Comparison of ENCODE assay signal across 8 mouse cellular contexts in genomic region chr7:142385742-142386403, GRCm38 (mm10). TPM values are rescaled to one million over a fixed set of nuclear protein-coding genes. Genes with fewer than 3 reads are reported as not detected.
DNase-seq lines count a peak whose midpoint lies in the region; ATAC-seq and TF ChIP-seq lines count a peak whose summit lies in the region.

No protein-coding gene starts in this region.

- intact Hi-C loops in left cerebral cortex, postnatal 14 days (cut with DNase I) = no loop called here

- no peaks in the 10 kb centered on the region for H3K27me3 ChIP-seq in kidney, adult 2 months (replicated peaks; ENCODE audit: control insufficient read depth, insufficient read depth, low read length)
- no peaks in the 10 kb centered on the region for H3K27me3 ChIP-seq in hindbrain, embryonic 11.5 days (ENCODE audit: control insufficient read depth, insufficient read depth, low read length)
- peaks cover 7% of the 10 kb centered on the region for H3K27me3 ChIP-seq in midbrain, embryonic 12.5 days

- peak overlapping the region; percentile 17; the same call in 1 of the 2 replicates for H3K4me2 ChIP-seq in hindbrain, embryonic 11.5 days (replicated peaks; ENCODE audit: low read depth, low read length)
- peak overlapping the region; percentile 71 for H3K4me2 ChIP-seq in midbrain, embryonic 12.5 days (replicated peaks)

- peaks cover 4% of the 10 kb centered on the region; the same call in 1 of the 2 replicates for H3K4me1 ChIP-seq in kidney, adult 2 months (ENCODE audit: control insufficient read depth, insufficient read depth, low read length)
- H3K4me1 ChIP-seq in cortical plate, adult 2 months (ENCODE audit: control insufficient read depth, insufficient read depth, low read length) = peaks cover 6% of the 10 kb centered on the region
- peaks cover 7% of the 10 kb centered on the region for H3K4me1 ChIP-seq in hindbrain, embryonic 11.5 days (replicated peaks; ENCODE audit: control insufficient read depth, insufficient read depth, low read length)
- H3K4me1 ChIP-seq in midbrain, embryonic 12.5 days = peaks cover 13% of the 10 kb centered on the region

- H3K4me3 ChIP-seq in kidney, adult 2 months (ENCODE audit: insufficient read depth, low read depth, low read length) = peak overlapping the region; percentile 95; the same call in 1 of the 2 replicates
- peak overlapping the region; percentile 86 for H3K4me3 ChIP-seq in cortical plate, adult 2 months (ENCODE audit: insufficient read depth, low read length)
- 0 out of 2 replicates have a peak overlapping the region, but pooled peaks have one; percentile 4 for H3K4me3 ChIP-seq in hindbrain, embryonic 11.5 days (ENCODE audit: low read depth, low read length)
- peak overlapping the region; percentile 80; the same call in 1 of the 2 replicates for H3K4me3 ChIP-seq in midbrain, embryonic 12.5 days

- no peak for DNase-seq in kidney, adult 2 months
- DNase-seq in kidney, postnatal 4 days = no peak
- no peak for DNase-seq in hindbrain, embryonic 11.5 days (ENCODE audit: low spot score)
- DNase-seq in thymus, postnatal 14 days = no peak
- no peak for DNase-seq in left cerebral cortex, postnatal 14 days (ENCODE audit: low spot score in 2 of 2)
- DNase-seq in retina, embryonic 14.5 days (ENCODE audit: low spot score) = no peak

- TF ChIP-seq CTCF in kidney, adult 2 months (conservative IDR thresholded peaks at IDR 0.05; ENCODE audit: insufficient read depth, insufficient read length, low read depth, low read length) = no peak
- no peak for TF ChIP-seq CTCF in cortical plate, adult 2 months (IDR thresholded peaks at IDR 0.05; ENCODE audit: extremely low read depth, insufficient read depth, low read length)

- WGBS in kidney, adult 2 months = 66% methylated on average over 3 of the region's 3 CpGs
- WGBS in hindbrain, embryonic 11.5 days = 90% methylated on average over 3 of the region's 3 CpGs
- 95% methylated on average over 3 of the region's 3 CpGs for WGBS in midbrain, embryonic 12.5 days

- no peak for TF ChIP-seq POLR2A in kidney, adult 2 months (IDR thresholded peaks at IDR 0.05; ENCODE audit: low read depth, low read length)
- no peak for TF ChIP-seq POLR2A in cortical plate, adult 2 months (IDR thresholded peaks at IDR 0.05; ENCODE audit: extremely low read depth, insufficient read depth, low read length)

- H3K36me3 ChIP-seq in kidney, adult 2 months (ENCODE audit: control insufficient read depth, insufficient read depth, low read length) = peaks cover 4% of the 10 kb centered on the region; the same call in 1 of the 2 replicates
- H3K36me3 ChIP-seq in hindbrain, embryonic 11.5 days (ENCODE audit: control insufficient read depth, insufficient read depth, low read length) = 0 out of 2 replicates have a peak, but pooled peaks cover 1% of the 10 kb centered on the region
- peaks cover 50% of the 10 kb centered on the region for H3K36me3 ChIP-seq in midbrain, embryonic 12.5 days

- 0 out of 2 replicates have a peak overlapping the region, but pooled peaks have one; percentile 11 for H3K9ac ChIP-seq in hindbrain, embryonic 11.5 days (ENCODE audit: low read depth, low read length)
- H3K9ac ChIP-seq in midbrain, embryonic 12.5 days (replicated peaks) = no peak overlapping the region

- H3K27ac ChIP-seq in kidney, adult 2 months (ENCODE audit: insufficient read depth, low read depth, low read length) = no peak overlapping the region
- H3K27ac ChIP-seq in cortical plate, adult 2 months (ENCODE audit: insufficient read depth, low read length) = no peak overlapping the region
- H3K27ac ChIP-seq in hindbrain, embryonic 11.5 days (ENCODE audit: low read depth, low read length) = no peak overlapping the region
- H3K27ac ChIP-seq in midbrain, embryonic 12.5 days (replicated peaks) = no peak overlapping the region

- H3K9me3 ChIP-seq in hindbrain, embryonic 11.5 days (ENCODE audit: control insufficient read depth, low read length) = no peaks in the 10 kb centered on the region
- no peaks in the 10 kb centered on the region for H3K9me3 ChIP-seq in midbrain, embryonic 12.5 days

- ATAC-seq in hindbrain, embryonic 11.5 days (ENCODE audit: low FRiP score) = no peak
- no peak for ATAC-seq in midbrain, embryonic 12.5 days (ENCODE audit: low FRiP score, low read depth)

RNA-seq across cellular contexts. Expression of gene Ctsd, which starts 2.0 kb away (rescaled TPM):
- 830 and 897 TPM in 2 replicates for polyA plus RNA-seq in kidney, adult 2 months (2012; rRNA removed)
- 421 and 455 TPM in 2 replicates for polyA plus RNA-seq in cortical plate, adult 2 months (2012; rRNA removed)
- 168 and 200 TPM in 2 replicates for polyA plus RNA-seq in hindbrain, embryonic 11.5 days (2014; fragmentation: Nextera tagmentation; extraction: Ambion mirVana)
- 163 and 183 TPM in 2 replicates for polyA plus RNA-seq in midbrain, embryonic 12.5 days (2016; fragmentation: Nextera tagmentation; extraction: Ambion mirVana)
- 100 to 1,000 TPM; 295 to 303 TPM for total RNA-seq in left cerebral cortex, postnatal 14 days (2021)

RNA-seq across cellular contexts. Expression of gene Gm49369, which starts 3.4 kb away (rescaled TPM):
- polyA plus RNA-seq in kidney, adult 2 months (2012; rRNA removed) = 0.36 TPM in 1 of 2 replicates, not detected in the other
- 0.45 and 1.4 TPM in 2 replicates for polyA plus RNA-seq in cortical plate, adult 2 months (2012; rRNA removed)
- not detected in 2 replicates for polyA plus RNA-seq in hindbrain, embryonic 11.5 days (2014; fragmentation: Nextera tagmentation; extraction: Ambion mirVana)
- polyA plus RNA-seq in midbrain, embryonic 12.5 days (2016; fragmentation: Nextera tagmentation; extraction: Ambion mirVana) = 0.56 TPM in 1 of 2 replicates, not detected in the other
- total RNA-seq in left cerebral cortex, postnatal 14 days (2021) = 1 to 10 TPM; 2.1 to 7.1 TPM

RNA-seq across cellular contexts. Expression of gene Ifitm10, which starts 12.3 kb away (rescaled TPM):
- 3.1 and 4.1 TPM in 2 replicates for polyA plus RNA-seq in kidney, adult 2 months (2012; rRNA removed)
- 43.0 and 45.7 TPM in 2 replicates for polyA plus RNA-seq in cortical plate, adult 2 months (2012; rRNA removed)
- 0.39 and 0.47 TPM in 2 replicates for polyA plus RNA-seq in hindbrain, embryonic 11.5 days (2014; fragmentation: Nextera tagmentation; extraction: Ambion mirVana)
- 0.43 and 0.63 TPM in 2 replicates for polyA plus RNA-seq in midbrain, embryonic 12.5 days (2016; fragmentation: Nextera tagmentation; extraction: Ambion mirVana)
- 10 to 100 TPM; 22.3 to 24.9 TPM for total RNA-seq in left cerebral cortex, postnatal 14 days (2021)

RNA-seq across cellular contexts. Expression of gene Syt8, which starts 48.8 kb away (rescaled TPM):
- 1.8 and 3.3 TPM in 2 replicates for polyA plus RNA-seq in kidney, adult 2 months (2012; rRNA removed)
- polyA plus RNA-seq in cortical plate, adult 2 months (2012; rRNA removed) = not detected in 2 replicates
- polyA plus RNA-seq in hindbrain, embryonic 11.5 days (2014; fragmentation: Nextera tagmentation; extraction: Ambion mirVana) = not detected in 2 replicates
- 0.56 TPM in 1 of 2 replicates, not detected in the other for polyA plus RNA-seq in midbrain, embryonic 12.5 days (2016; fragmentation: Nextera tagmentation; extraction: Ambion mirVana)
- total RNA-seq in left cerebral cortex, postnatal 14 days (2021) = under 1 TPM in 1 of 2 experiments, not detected in 1; 0.44 TPM

RNA-seq across cellular contexts. Expression of gene Tnni2, which starts 55.7 kb away (rescaled TPM):
- 0.54 and 103 TPM in 2 replicates for polyA plus RNA-seq in kidney, adult 2 months (2012; rRNA removed)
- polyA plus RNA-seq in cortical plate, adult 2 months (2012; rRNA removed) = 0.86 and 1.4 TPM in 2 replicates
- polyA plus RNA-seq in hindbrain, embryonic 11.5 days (2014; fragmentation: Nextera tagmentation; extraction: Ambion mirVana) = 1.4 and 1.7 TPM in 2 replicates
- polyA plus RNA-seq in midbrain, embryonic 12.5 days (2016; fragmentation: Nextera tagmentation; extraction: Ambion mirVana) = 0.66 TPM in 1 of 2 replicates, not detected in the other
- under 1 TPM in 1 of 2 experiments, not detected in 1; 0.74 TPM for total RNA-seq in left cerebral cortex, postnatal 14 days (2021)

Comparison
In these comparisons a context has a peak if more than half of its experiments do, and no peak if none do; other contexts are left out.
1. H3K4me3 ChIP-seq: peak in every context shown above with its lines; median percentile 95 in kidney, adult 2 months; 86 in cortical plate, adult 2 months; 80 in midbrain, embryonic 12.5 days; 4 in hindbrain, embryonic 11.5 days.